Mouse (Mus musculus): ENCODE measurements around the gene R3hdm1.

DNA sequence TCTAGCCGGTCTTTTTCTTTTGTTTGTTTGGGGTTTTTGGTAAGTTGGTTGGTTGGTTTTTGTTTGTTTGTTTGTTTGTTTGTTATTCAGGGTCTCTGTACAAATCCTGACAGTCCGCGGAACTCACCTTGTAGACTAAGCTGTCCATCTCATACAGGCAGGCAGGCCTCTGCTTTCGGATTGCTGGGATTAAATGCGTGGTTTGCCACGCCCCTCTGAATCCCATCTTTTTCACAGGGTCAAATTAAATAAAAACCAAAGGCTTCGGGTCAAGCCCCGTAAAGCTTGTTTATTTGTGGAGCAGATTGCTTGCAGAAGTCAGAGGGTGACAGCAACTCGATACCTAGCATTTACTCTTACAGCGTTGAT is 140.5 kb downstream of the R3hdm1 start, which contains the start of gene Ubxn4:
- TF ChIP-seq GATA1 (IDR thresholded peaks at IDR 0.05; ENCODE audit: borderline replicate concordance, low read length): no peak
- no peak for TF ChIP-seq FLI1 (IDR thresholded peaks at IDR 0.05; ENCODE audit: low read length)

Data from megakaryocyte, embryonic 14.5 days (primary cell).